Mouse (Mus musculus): Measurements from ENCODE around the gene A830031A19Rik. TPM values are rescaled to one million over a fixed set of nuclear protein-coding genes. Genes with fewer than 3 reads are reported as not detected.

The A830031A19Rik gene
- not detected for polyA plus RNA-seq (2014; fragmentation: Illumina TruSeq; extraction: RNeasy Lipid Tissue Mini Kit (QIAGEN cat#74804))

DNA sequence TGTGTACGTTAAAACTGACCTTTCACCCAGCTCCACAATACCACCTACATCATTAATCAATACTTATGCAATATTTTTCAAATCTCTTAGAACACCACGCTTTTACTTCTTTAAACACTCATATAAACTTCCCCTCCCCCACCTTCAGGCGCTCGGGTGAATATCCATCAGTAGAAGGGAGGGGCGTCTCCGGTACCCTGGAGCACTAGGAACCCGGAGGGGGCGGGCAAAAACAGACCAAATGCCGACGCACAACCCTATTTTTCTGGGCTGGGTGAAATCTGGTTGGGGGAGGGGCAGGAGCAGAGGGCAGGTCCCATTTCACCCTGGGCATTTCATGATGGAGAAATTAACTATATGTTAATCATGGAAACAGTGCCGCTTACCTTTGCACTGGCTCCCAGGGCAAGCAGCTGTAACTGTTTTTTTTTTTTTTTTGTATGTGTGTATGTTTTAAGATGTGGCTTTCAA is at the start of gene A830031A19Rik:
Gene A830031A19Rik (minus strand): TSS at position 421 of the 471 bp plus-strand sequence.

DNA sequence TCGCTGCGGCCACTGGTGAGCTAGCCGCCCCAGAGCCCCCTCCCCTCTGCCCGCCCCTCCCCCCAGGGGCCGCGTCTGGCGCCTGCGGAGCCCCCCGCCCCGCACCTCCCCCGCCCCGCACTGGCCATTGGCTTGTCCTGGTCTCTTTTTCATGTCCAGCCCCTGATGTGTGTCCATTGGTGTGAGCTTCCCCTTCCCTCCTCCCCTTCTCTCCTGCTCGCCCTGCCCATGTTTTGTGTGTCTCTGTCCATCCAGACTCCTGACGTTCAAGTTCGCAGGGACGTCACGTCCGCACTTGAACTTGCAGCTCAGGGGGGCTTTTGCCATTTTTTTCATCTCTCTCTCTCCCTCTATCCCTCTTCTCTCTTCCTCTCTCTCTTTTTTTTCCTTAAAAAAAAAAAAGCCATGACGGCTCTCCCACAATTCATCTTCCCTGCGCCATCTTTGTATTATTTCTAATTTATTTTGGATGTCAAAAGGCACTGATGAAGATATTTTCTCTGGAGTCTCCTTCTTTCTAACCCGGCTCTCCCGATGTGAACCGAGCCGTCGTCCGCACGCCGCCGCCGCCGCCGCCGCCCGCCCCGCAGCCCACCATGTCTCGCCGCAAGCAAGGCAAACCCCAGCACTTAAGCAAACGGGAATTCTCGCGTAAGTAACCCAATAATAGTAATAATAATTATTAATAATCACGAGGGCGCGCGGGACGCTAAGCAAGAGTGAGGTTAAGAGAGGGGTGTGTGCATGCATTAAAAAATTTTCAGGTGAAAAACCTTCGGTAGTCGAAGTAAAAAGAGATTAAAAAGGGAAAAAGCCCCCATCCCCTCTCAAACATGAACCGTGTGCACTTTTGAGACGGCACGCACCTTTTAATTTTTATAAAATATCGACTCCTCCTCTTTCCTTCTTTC is 3.2 kb upstream of the A830031A19Rik start, which contains the start of gene Bcl11a:
Gene Bcl11a (plus strand): TSS at position 262 of the 911 bp plus-strand sequence.

Other genes starting within 250 kb of the A830031A19Rik start
- gene Papolg, start 179.8 kb downstream of the A830031A19Rik start, polyA plus RNA-seq (2014; fragmentation: Illumina TruSeq; extraction: RNeasy Lipid Tissue Mini Kit (QIAGEN cat#74804)), result 70.1 TPM
- 32.3 TPM for gene Bcl11a, start 3.0 kb upstream of the A830031A19Rik start, polyA plus RNA-seq (2014; fragmentation: Illumina TruSeq; extraction: RNeasy Lipid Tissue Mini Kit (QIAGEN cat#74804))